Mouse (Mus musculus) CD4-positive, CD25-positive, alpha-beta regulatory T cell, adult 2 months (primary cell): ENCODE measurements around the gene Zfp386.

Experiments used
- DNase-seq: peaks from one replicate; pipeline ENCODE4 v3.0.0-alpha.2; 2012; ENCODE audit warnings: low read depth, low spot score

Gene Zfp386

GRCm38 (mm10) chr12:116089836-116090235 lies 42.3 kb downstream of the Zfp386 start:
- DNase-seq = no peak

GRCm38 (mm10) chr12:116094765-116095555 lies 47.4 kb downstream of the Zfp386 start:
- DNase-seq = no peak

- DNase-seq = no peak
Measured at GRCm38 (mm10) chr12:116096361-116096904, 48.9 kb downstream of the Zfp386 start.

- no peak for DNase-seq
Measured at GRCm38 (mm10) chr12:116097166-116097565, 49.6 kb downstream of the Zfp386 start.

GRCm38 (mm10) chr12:116101945-116102344 lies 54.4 kb downstream of the Zfp386 start:
- DNase-seq = no peak

GRCm38 (mm10) chr12:116109451-116110353 lies 62.2 kb downstream of the Zfp386 start:
- DNase-seq = no peak

- no peak for DNase-seq
Measured at GRCm38 (mm10) chr12:116111007-116111694, 63.6 kb downstream of the Zfp386 start.
